Mouse (Mus musculus): ENCODE results near the gene Gnptab. TPM values are rescaled to one million over a fixed set of nuclear protein-coding genes. Genes with fewer than 3 reads are reported as not detected.

Gene Gnptab
- polyA plus RNA-seq, 1 experiment from 2014 or later, result 20.0 TPM

GRCm38 (mm10) chr10:88494959-88495587 lies 116.1 kb downstream of the Gnptab start:
- Histone ChIP-seq H3K27me3 (ENCODE audit: control insufficient read depth, insufficient read depth, low read length) (no peaks in the 10 kb centered on the region), H3K36me3 (ENCODE audit: control insufficient read depth, insufficient read depth, low read length) (no peaks in the 10 kb centered on the region), H3K4me3 (replicated peaks; ENCODE audit: low read depth, low read length) (no peak overlapping the region), H3K9ac (replicated peaks; ENCODE audit: low read length) (no peak overlapping the region), H3K27ac (replicated peaks; ENCODE audit: low read depth, low read length) (no peak overlapping the region), H3K4me2 (ENCODE audit: low read length) (no peak overlapping the region), H3K9me3 (ENCODE audit: control insufficient read depth, low read length) (no peaks in the 10 kb centered on the region), H3K4me1 (ENCODE audit: control insufficient read depth, insufficient read depth, low read length) (no peaks in the 10 kb centered on the region; the same call in 1 of the 2 replicates)
- no peak for DNase-seq
- 75% methylated on average over 4 of the region's 4 CpGs for WGBS
- no peak for ATAC-seq (ENCODE audit: low FRiP score, low TSS enrichment)

Other genes with a start within 250 kb of the Gnptab start
- 2.0 and 3.5 TPM in 2 replicates for gene Parpbp, start 232.2 kb upstream of the Gnptab start, polyA plus RNA-seq (2014; fragmentation: Nextera tagmentation; extraction: Ambion mirVana)
- 29.7 and 37.6 TPM in 2 replicates for gene Nup37, start 232.1 kb upstream of the Gnptab start, polyA plus RNA-seq (2014; fragmentation: Nextera tagmentation; extraction: Ambion mirVana)
- 44.3 and 45.5 TPM in 2 replicates for gene Washc3, start 178.0 kb upstream of the Gnptab start, polyA plus RNA-seq (2014; fragmentation: Nextera tagmentation; extraction: Ambion mirVana)
- gene Dram1, start 52 bp upstream of the Gnptab start, polyA plus RNA-seq (2014; fragmentation: Nextera tagmentation; extraction: Ambion mirVana), result 0.18 and 0.50 TPM in 2 replicates
- gene Sycp3, start 80.4 kb downstream of the Gnptab start, polyA plus RNA-seq (2014; fragmentation: Nextera tagmentation; extraction: Ambion mirVana), result 0.67 TPM in 1 of 2 replicates, not detected in the other
- 8.5 and 8.7 TPM in 2 replicates for gene Chpt1, start 124.9 kb downstream of the Gnptab start, polyA plus RNA-seq (2014; fragmentation: Nextera tagmentation; extraction: Ambion mirVana)
- gene Mybpc1, start 226.0 kb downstream of the Gnptab start, polyA plus RNA-seq (2014; fragmentation: Nextera tagmentation; extraction: Ambion mirVana), result 1.3 and 4.1 TPM in 2 replicates

Measured in midbrain, embryonic 14.5 days (tissue).